Mouse (Mus musculus) intestine, embryonic 15.5 days (tissue): ENCODE measurements at regions not wholly inside any gene's neighbourhood (a gene's known extent, or its start where the extent isn't known, plus 50 kb on each side); places are given as distances from the start of the nearest gene placed in this dataset.
A peak's percentile ranks its signal among the peaks of the same experiment; 100 is the strongest.
"Not testable (repeated sequence)": the region's sequence is repeated elsewhere in the genome, so short reads cannot be mapped to it uniquely, and the experiment has no call there.

ENCODE experiments used
- ATAC-seq: fragments of 200-750 bp; cut with Nextera tagmentation; 2 replicates; pipeline ENCODE4 v1.8.0; 2017; ENCODE audit warnings: moderate TSS enrichment, moderate library complexity
- H3K27ac ChIP-seq: fragments of 300-500 bp; sonication (generic); 2 replicates; pipeline ENCODE4 v1.5.1; 2015; ENCODE audit warnings: mild to moderate bottlenecking, inconsistent platforms
- H3K27me3 ChIP-seq: fragments of 300-500 bp; sonication (generic); replicated peaks from 2 replicates; pipeline ENCODE4 v1.6.1; 2015; ENCODE audit warnings: inconsistent platforms
- H3K36me3 ChIP-seq: fragments of 300-500 bp; sonication (generic); 2 replicates; pipeline ENCODE4 v1.6.1; 2015; ENCODE audit warnings: inconsistent platforms
- H3K4me1 ChIP-seq: fragments of 300-500 bp; sonication (generic); replicated peaks from 2 replicates; pipeline ENCODE4 v1.6.1; 2015; ENCODE audit warnings: inconsistent platforms
- H3K4me2 ChIP-seq: fragments of 300-500 bp; sonication (generic); replicated peaks from 2 replicates; pipeline ENCODE4 v1.6.1; 2015; ENCODE audit warnings: mild to moderate bottlenecking, inconsistent platforms
- H3K4me3 ChIP-seq: fragments of 300-500 bp; sonication (generic); replicated peaks from 2 replicates; pipeline ENCODE4 v1.5.1; 2015; ENCODE audit warnings: inconsistent platforms
- H3K9ac ChIP-seq: fragments of 300-500 bp; sonication (generic); 2 replicates; pipeline ENCODE4 v1.6.1; 2015; ENCODE audit warnings: inconsistent platforms
- H3K9me3 ChIP-seq: fragments of 300-500 bp; sonication (generic); 2 replicates; pipeline ENCODE4 v1.6.1; 2016; ENCODE audit warnings: inconsistent platforms
- WGBS: fragments of 180-500 bp; shearing (Covaris S2); methylation state at CpG from one replicate; pipeline ENCODE4 v1.1.7; 2015; 5-methylcytosine and 5-hydroxymethylcytosine counted together

- Histone ChIP-seq H3K27me3 (no peaks in the 10 kb centered on the region), H3K4me2 (no peak overlapping the region), H3K4me1 (no peaks in the 10 kb centered on the region), H3K9me3 (no peaks in the 10 kb centered on the region), H3K9ac (no peak overlapping the region), H3K4me3 (no peak overlapping the region), H3K36me3 (no peaks in the 10 kb centered on the region), H3K27ac (no peak overlapping the region)
- no peak for ATAC-seq
Measured at GRCm38 (mm10) chr6:70517932-70518331, 274.1 kb downstream of the Rpia start.

- Histone ChIP-seq H3K9me3 (no peaks in the 10 kb centered on the region), H3K9ac (no peak overlapping the region), H3K36me3 (no peaks in the 10 kb centered on the region), H3K4me2 (no peak overlapping the region), H3K27ac (no peak overlapping the region), H3K27me3 (no peaks in the 10 kb centered on the region), H3K4me1 (no peaks in the 10 kb centered on the region), H3K4me3 (no peak overlapping the region)
- WGBS: 67% methylated on average over 1 of the region's 1 CpGs
- no peak for ATAC-seq
Measured at GRCm38 (mm10) chr6:70468623-70469479, 323.2 kb downstream of the Rpia start.

- H3K4me2 ChIP-seq: no peak overlapping the region
Measured at GRCm38 (mm10) chr6:70457279-70457678, 334.8 kb downstream of the Rpia start.

GRCm38 (mm10) chr6:70434739-70435138 is 357.3 kb downstream of the Rpia start:
- H3K4me1 ChIP-seq, H3K27me3 ChIP-seq, H3K9me3 ChIP-seq, H3K4me3 ChIP-seq, H3K27ac ChIP-seq, H3K9ac ChIP-seq, ATAC-seq, H3K36me3 ChIP-seq, H3K4me2 ChIP-seq: not testable (repeated sequence)
- WGBS: 91% methylated on average over 2 of the region's 2 CpGs

More at GRCm38 (mm10) chr6:70457279-70457678, 334.8 kb downstream of the Rpia start:
- H3K27me3 ChIP-seq: no peaks in the 10 kb centered on the region
- H3K27ac ChIP-seq: no peak overlapping the region
- no peaks in the 10 kb centered on the region for H3K4me1 ChIP-seq
- no peak overlapping the region for H3K4me3 ChIP-seq
- no peaks in the 10 kb centered on the region for H3K36me3 ChIP-seq
- H3K9ac ChIP-seq: no peak overlapping the region
- H3K9me3 ChIP-seq: no peaks in the 10 kb centered on the region
- no peak for ATAC-seq
- 88% methylated on average over 3 of the region's 3 CpGs for WGBS

- not testable (repeated sequence) for H3K36me3 ChIP-seq, H3K4me1 ChIP-seq, ATAC-seq, H3K27ac ChIP-seq, H3K27me3 ChIP-seq, H3K9me3 ChIP-seq, H3K4me2 ChIP-seq, H3K4me3 ChIP-seq, H3K9ac ChIP-seq
- WGBS: 89% methylated on average over 3 of the region's 3 CpGs
Measured at GRCm38 (mm10) chr6:70406290-70406689, 385.7 kb downstream of the Rpia start.

GRCm38 (mm10) chr6:70389850-70390249 is 402.2 kb downstream of the Rpia start:
- H3K4me3 ChIP-seq, H3K27me3 ChIP-seq, H3K4me2 ChIP-seq, H3K4me1 ChIP-seq, H3K9me3 ChIP-seq, H3K36me3 ChIP-seq, H3K9ac ChIP-seq, ATAC-seq, H3K27ac ChIP-seq: not testable (repeated sequence)

- not testable (repeated sequence) for H3K36me3 ChIP-seq, H3K4me1 ChIP-seq, ATAC-seq, H3K27ac ChIP-seq, H3K4me2 ChIP-seq, H3K4me3 ChIP-seq, H3K9me3 ChIP-seq, H3K27me3 ChIP-seq, H3K9ac ChIP-seq
- no CpG with 5 or more reads among the region's 1 CpGs for WGBS
Measured at GRCm38 (mm10) chr6:70386396-70386795, 405.6 kb downstream of the Rpia start.

GRCm38 (mm10) chr6:70379339-70379738 is 412.7 kb downstream of the Rpia start:
- H3K4me2 ChIP-seq, H3K27me3 ChIP-seq, ATAC-seq, H3K4me3 ChIP-seq, H3K9me3 ChIP-seq, H3K9ac ChIP-seq, H3K27ac ChIP-seq, H3K4me1 ChIP-seq, H3K36me3 ChIP-seq: not testable (repeated sequence)
- WGBS: 89% methylated on average over 2 of the region's 2 CpGs

GRCm38 (mm10) chr6:70371821-70372220 is 420.2 kb downstream of the Rpia start:
- H3K9ac ChIP-seq, H3K36me3 ChIP-seq, H3K4me3 ChIP-seq, H3K4me2 ChIP-seq, H3K9me3 ChIP-seq, H3K27ac ChIP-seq, ATAC-seq, H3K27me3 ChIP-seq, H3K4me1 ChIP-seq: not testable (repeated sequence)
- WGBS: 63% methylated on average over 5 of the region's 5 CpGs

- no peak overlapping the region for H3K4me3 ChIP-seq
- no peaks in the 10 kb centered on the region for H3K4me1 ChIP-seq
- no peak overlapping the region for H3K27ac ChIP-seq
- H3K4me2 ChIP-seq: no peak overlapping the region
- no peaks in the 10 kb centered on the region for H3K27me3 ChIP-seq
- peak; percentile 67 for ATAC-seq
- 25% methylated on average over 2 of the region's 2 CpGs for WGBS
- no peaks in the 10 kb centered on the region for H3K9me3 ChIP-seq
- H3K36me3 ChIP-seq: no peaks in the 10 kb centered on the region
- no peak overlapping the region for H3K9ac ChIP-seq
Measured at GRCm38 (mm10) chr6:70356303-70356702, 435.7 kb downstream of the Rpia start.

GRCm38 (mm10) chr6:70342147-70342546 is 449.9 kb downstream of the Rpia start:
- Histone ChIP-seq H3K27ac (no peak overlapping the region), H3K4me2 (no peak overlapping the region), H3K36me3 (no peaks in the 10 kb centered on the region), H3K27me3 (no peaks in the 10 kb centered on the region), H3K4me3 (no peak overlapping the region), H3K9me3 (no peaks in the 10 kb centered on the region), H3K4me1 (no peaks in the 10 kb centered on the region), H3K9ac (no peak overlapping the region)
- WGBS: 76% methylated on average over 5 of the region's 5 CpGs
- ATAC-seq: no peak

- WGBS: 63% methylated on average over 2 of the region's 2 CpGs
- not testable (repeated sequence) for ATAC-seq, H3K36me3 ChIP-seq, H3K4me2 ChIP-seq, H3K9me3 ChIP-seq, H3K4me3 ChIP-seq, H3K4me1 ChIP-seq, H3K27ac ChIP-seq, H3K9ac ChIP-seq, H3K27me3 ChIP-seq
Measured at GRCm38 (mm10) chr6:70340691-70341090, 451.3 kb downstream of the Rpia start.

- H3K36me3 ChIP-seq: no peaks in the 10 kb centered on the region
- H3K4me2 ChIP-seq: no peak overlapping the region
- H3K9ac ChIP-seq: no peak overlapping the region
- no peak for ATAC-seq
- WGBS: 56% methylated on average over 1 of the region's 1 CpGs
- H3K27ac ChIP-seq: no peak overlapping the region
- H3K4me3 ChIP-seq: no peak overlapping the region
- no peaks in the 10 kb centered on the region for H3K27me3 ChIP-seq
- H3K9me3 ChIP-seq: no peaks in the 10 kb centered on the region
- no peaks in the 10 kb centered on the region for H3K4me1 ChIP-seq
Measured at GRCm38 (mm10) chr6:70315318-70315717, 476.7 kb downstream of the Rpia start.
